Mouse (Mus musculus) lung, embryonic 14.5 days (tissue): ENCODE measurements around the gene Dnajc17. TPM values are rescaled to one million over a fixed set of nuclear protein-coding genes. Genes with fewer than 3 reads are reported as not detected.

ENCODE experiments used
- ATAC-seq: fragments of 200-750 bp; cut with Nextera tagmentation; 2 replicates; pipeline ENCODE4 v1.8.0; 2017; ENCODE audit warnings: mild to moderate bottlenecking, moderate TSS enrichment, moderate library complexity; ENCODE audit not compliant: insufficient read depth
- DNase-seq: peaks from one replicate; pipeline ENCODE4 v3.0.0-alpha.2; 2015
- H3K27ac ChIP-seq: fragments of 300-500 bp; sonication (generic); 2 replicates; pipeline ENCODE4 v1.5.1; 2014; ENCODE audit warnings: low read depth, mild to moderate bottlenecking, moderate library complexity
- H3K27me3 ChIP-seq: fragments of 300-500 bp; sonication (generic); 2 replicates; pipeline ENCODE4 v1.6.1; 2014; ENCODE audit warnings: low read length, control low read depth; ENCODE audit not compliant: insufficient read depth
- H3K36me3 ChIP-seq: fragments of 300-500 bp; sonication (generic); 2 replicates; pipeline ENCODE4 v1.6.1; 2014; ENCODE audit warnings: control low read depth; ENCODE audit not compliant: insufficient read depth
- H3K4me1 ChIP-seq: fragments of 300-500 bp; sonication (generic); 2 replicates; pipeline ENCODE4 v1.6.1; 2014; ENCODE audit warnings: antibody characterized with exemption, control low read depth; ENCODE audit not compliant: insufficient read depth
- H3K4me2 ChIP-seq: fragments of 300-500 bp; sonication (generic); 2 replicates; pipeline ENCODE4 v1.6.1; 2014; ENCODE audit warnings: mild to moderate bottlenecking
- H3K4me3 ChIP-seq: fragments of 300-500 bp; sonication (generic); 2 replicates; pipeline ENCODE4 v1.5.1; 2014; ENCODE audit warnings: low read depth, low read length
- H3K9ac ChIP-seq: fragments of 300-500 bp; sonication (generic); 2 replicates; pipeline ENCODE4 v1.6.1; 2014
- H3K9me3 ChIP-seq: fragments of 300-500 bp; sonication (generic); 2 replicates; pipeline ENCODE4 v1.6.1; 2016; ENCODE audit warnings: low read depth, low read length, control low read depth
- CTCF ChIP-seq: IDR thresholded peaks from 2 replicates; pipeline ENCODE4 v1.5.1; 2016; ENCODE audit warnings: antibody characterized with exemption, low read depth
- WGBS: fragments of 180-500 bp; shearing (Covaris S2); extraction: QIAGEN DNeasy Blood & Tissue Kit; methylation state at CpG from one replicate; pipeline ENCODE4 v1.1.7; 2014; 5-methylcytosine and 5-hydroxymethylcytosine counted together
- polyA plus RNA-seq: library from polyadenylated mRNA; unstranded; fragments of >200 nt; fragmentation: Nextera tagmentation; extraction: Ambion mirVana; gene quantifications from 2 replicates; pipeline ENCODE4 v1.2.1, GENCODE M21; 2014

The Dnajc17 gene
- polyA plus RNA-seq, 1 experiment from 2014 or later, result 19.0 TPM

DNA sequence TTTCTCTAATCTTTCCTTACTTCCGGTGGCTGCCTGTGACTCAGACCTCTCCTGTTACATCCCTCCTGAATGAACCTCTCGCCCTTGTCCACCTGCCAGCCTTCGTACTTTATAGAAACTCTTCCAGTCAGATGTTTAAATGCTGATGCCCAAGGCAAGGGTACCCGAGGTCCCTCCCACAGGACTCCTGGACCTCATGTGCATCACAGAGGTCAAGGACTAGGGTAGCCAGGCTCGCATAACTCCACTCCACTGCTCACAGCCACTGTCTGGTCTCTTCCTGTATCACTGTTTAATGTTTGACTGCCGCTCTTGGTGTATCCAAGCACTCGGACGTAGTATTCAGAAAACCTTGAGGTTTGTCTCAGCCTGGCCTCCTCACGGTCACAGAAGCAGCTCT lies 34.0 kb upstream of the Dnajc17 start:
- no peak for DNase-seq
- no peak for TF ChIP-seq CTCF
- no peak for ATAC-seq
- Histone ChIP-seq H3K4me2 (no peak overlapping the region), H3K9ac (no peak overlapping the region), H3K4me1 (no peaks in the 10 kb centered on the region), H3K27me3 (peaks cover 15% of the 10 kb centered on the region), H3K27ac (no peak overlapping the region), H3K36me3 (no peaks in the 10 kb centered on the region), H3K4me3 (no peak overlapping the region), H3K9me3 (no peaks in the 10 kb centered on the region)
- 64% methylated on average over 9 of the region's 9 CpGs for WGBS

DNA sequence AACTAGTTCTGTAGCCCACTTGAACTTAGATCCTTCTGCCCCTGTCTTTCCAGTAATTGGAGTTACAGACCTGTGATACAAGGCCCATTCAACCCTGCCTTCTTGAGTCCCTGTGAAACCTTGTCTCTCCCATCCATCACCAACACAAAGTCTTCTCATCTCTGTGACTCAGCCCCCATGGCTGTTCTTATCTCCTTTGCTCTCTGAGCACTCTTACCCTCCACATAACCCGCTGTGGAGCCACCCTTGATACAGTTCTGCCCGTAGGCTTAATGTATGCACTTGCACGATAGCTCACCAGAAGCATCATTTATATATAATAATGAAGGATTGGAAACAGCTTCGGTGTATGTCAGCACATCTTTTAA lies 32.2 kb upstream of the Dnajc17 start:
- no peak for ATAC-seq
- H3K4me1 ChIP-seq, result no peaks in the 10 kb centered on the region
- 80% methylated on average over 4 of the region's 4 CpGs for WGBS

GRCm38 (mm10) chr2:119240075-119240818 lies 31.7 kb upstream of the Dnajc17 start:
- no peak for TF ChIP-seq CTCF
- no peaks in the 10 kb centered on the region for H3K4me1 ChIP-seq
- H3K9me3 ChIP-seq, result no peaks in the 10 kb centered on the region
- DNase-seq (no peak), ATAC-seq (no peak)
- H3K27me3 ChIP-seq, result peaks cover 36% of the 10 kb centered on the region
- no peak overlapping the region for H3K4me3 ChIP-seq
- H3K36me3 ChIP-seq, result no peaks in the 10 kb centered on the region
- no peak overlapping the region for H3K9ac ChIP-seq
- WGBS, result 70% methylated on average over 4 of the region's 4 CpGs
- H3K27ac ChIP-seq, result no peak overlapping the region
- no peak overlapping the region for H3K4me2 ChIP-seq

More for the DNA sequence above, 32.2 kb upstream of the Dnajc17 start:
- DNase-seq, result no peak
- no peak overlapping the region for H3K4me2 ChIP-seq
- H3K36me3 ChIP-seq, result no peaks in the 10 kb centered on the region
- H3K9ac ChIP-seq, result no peak overlapping the region
- H3K9me3 ChIP-seq, result no peaks in the 10 kb centered on the region
- no peak overlapping the region for H3K4me3 ChIP-seq
- no peak for TF ChIP-seq CTCF
- peaks cover 32% of the 10 kb centered on the region for H3K27me3 ChIP-seq
- no peak overlapping the region for H3K27ac ChIP-seq

- Histone ChIP-seq H3K4me3 (peak overlapping the region; percentile 53), H3K9ac (peak overlapping the region; percentile 16; the same call in 1 of the 2 replicates), H3K27me3 (peaks cover 36% of the 10 kb centered on the region), H3K27ac (no peak overlapping the region), H3K4me2 (peak overlapping the region; percentile 73), H3K9me3 (no peaks in the 10 kb centered on the region), H3K36me3 (no peaks in the 10 kb centered on the region), H3K4me1 (no peaks in the 10 kb centered on the region)
- DNase-seq (no peak), ATAC-seq (peak; percentile 25; the same call in 1 of the 2 replicates)
- TF ChIP-seq CTCF, result no peak
- WGBS, result 36% methylated on average over 2 of the region's 2 CpGs
Observed at GRCm38 (mm10) chr2:119238671-119239070, 30.1 kb upstream of the Dnajc17 start.

- Histone ChIP-seq H3K4me1 (no peaks in the 10 kb centered on the region), H3K9ac (peak overlapping the region; percentile 45), H3K27me3 (peaks cover 36% of the 10 kb centered on the region), H3K4me3 (peak overlapping the region; percentile 53), H3K4me2 (peak overlapping the region; percentile 73), H3K36me3 (no peaks in the 10 kb centered on the region), H3K27ac (peak overlapping the region; percentile 34), H3K9me3 (no peaks in the 10 kb centered on the region)
- ATAC-seq (peak; percentile 29; the same call in 1 of the 2 replicates), DNase-seq (peak; percentile 35)
- no peak for TF ChIP-seq CTCF
- 2% methylated on average over 31 of the region's 31 CpGs for WGBS
Observed at GRCm38 (mm10) chr2:119237871-119238220, 29.3 kb upstream of the Dnajc17 start.

DNA sequence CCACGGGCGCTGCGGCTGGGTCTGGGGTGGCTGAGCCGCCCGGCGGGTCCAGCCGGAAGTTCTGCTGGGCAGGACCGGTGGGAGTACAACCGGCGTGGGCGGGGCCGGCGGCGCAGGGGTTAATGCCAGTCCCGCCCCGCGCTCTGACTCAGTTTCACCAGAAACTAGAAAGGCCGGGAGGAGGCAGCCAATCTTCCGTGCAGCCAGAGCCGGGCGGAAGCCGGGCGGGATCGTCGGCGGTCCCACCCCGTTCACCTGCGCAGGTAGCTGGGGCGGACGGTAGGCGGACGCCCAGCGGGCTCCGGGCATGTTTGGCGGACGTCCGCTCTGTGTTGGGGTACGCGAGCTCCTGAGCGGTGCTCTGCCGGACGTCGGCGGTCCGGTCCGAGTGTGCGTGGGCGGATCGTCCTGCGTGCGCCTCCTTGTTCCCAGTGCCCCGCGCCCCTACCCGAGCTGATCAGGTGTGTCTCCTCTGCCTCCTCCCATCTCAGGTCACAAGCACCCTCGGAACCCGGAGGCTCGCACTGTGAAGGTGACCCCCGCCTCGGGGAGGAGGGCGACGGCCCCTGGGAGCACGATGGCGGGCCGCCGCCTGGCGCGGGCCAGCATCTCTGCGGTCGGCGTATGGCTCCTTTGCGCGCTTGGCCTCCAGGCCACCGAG lies 28.7 kb upstream of the Dnajc17 start, which contains the start of gene Spint1:
Gene Spint1, plus strand, starts transcription at position 153 of the 661 bp plus-strand sequence.
- ATAC-seq (peak; percentile 71), DNase-seq (peak; percentile 64)
- peak within 1 kb of the TSS; percentile 45 for H3K9ac ChIP-seq
- H3K36me3 ChIP-seq, result no peaks in the 10 kb centered on the region
- no peak for TF ChIP-seq CTCF
- H3K27ac ChIP-seq, result peak within 1 kb of the TSS; percentile 34
- H3K4me3 ChIP-seq, result peak within 1 kb of the TSS; percentile 53
- H3K27me3 ChIP-seq, result peaks cover 36% of the 10 kb centered on the region
- H3K4me2 ChIP-seq, result peak within 1 kb of the TSS; percentile 73
- no peaks in the 10 kb centered on the region for H3K4me1 ChIP-seq
- no peaks in the 10 kb centered on the region for H3K9me3 ChIP-seq
- under 1% methylated on average over 72 of the region's 73 CpGs for WGBS

GRCm38 (mm10) chr2:119236682-119237209 lies 28.2 kb upstream of the Dnajc17 start:
- Histone ChIP-seq H3K36me3 (no peaks in the 10 kb centered on the region), H3K4me2 (peak overlapping the region; percentile 73), H3K27ac (peak overlapping the region; percentile 34; the same call in 1 of the 2 replicates), H3K9ac (peak overlapping the region; percentile 45), H3K27me3 (peaks cover 36% of the 10 kb centered on the region), H3K4me3 (peak overlapping the region; percentile 53), H3K9me3 (no peaks in the 10 kb centered on the region), H3K4me1 (no peaks in the 10 kb centered on the region)
- 6% methylated on average over 24 of the region's 25 CpGs for WGBS
- no peak for TF ChIP-seq CTCF
- ATAC-seq, result no peak; the same call in 1 of the 2 replicates
- no peak for DNase-seq
